Mouse (Mus musculus) embryo, embryonic 9.5 days (tissue): Measurements from ENCODE around the gene Ptms.
A peak's percentile ranks its signal among the peaks of the same experiment; 100 is the strongest.
"Not testable (repeated sequence)": the region's sequence is repeated elsewhere in the genome, so short reads cannot be mapped to it uniquely, and the experiment has no call there.

Experiments used
- DNase-seq: peaks from one replicate; pipeline ENCODE4 v3.0.0-alpha.2; 2017; ENCODE audit errors: extremely low spot score

The Ptms gene

DNA sequence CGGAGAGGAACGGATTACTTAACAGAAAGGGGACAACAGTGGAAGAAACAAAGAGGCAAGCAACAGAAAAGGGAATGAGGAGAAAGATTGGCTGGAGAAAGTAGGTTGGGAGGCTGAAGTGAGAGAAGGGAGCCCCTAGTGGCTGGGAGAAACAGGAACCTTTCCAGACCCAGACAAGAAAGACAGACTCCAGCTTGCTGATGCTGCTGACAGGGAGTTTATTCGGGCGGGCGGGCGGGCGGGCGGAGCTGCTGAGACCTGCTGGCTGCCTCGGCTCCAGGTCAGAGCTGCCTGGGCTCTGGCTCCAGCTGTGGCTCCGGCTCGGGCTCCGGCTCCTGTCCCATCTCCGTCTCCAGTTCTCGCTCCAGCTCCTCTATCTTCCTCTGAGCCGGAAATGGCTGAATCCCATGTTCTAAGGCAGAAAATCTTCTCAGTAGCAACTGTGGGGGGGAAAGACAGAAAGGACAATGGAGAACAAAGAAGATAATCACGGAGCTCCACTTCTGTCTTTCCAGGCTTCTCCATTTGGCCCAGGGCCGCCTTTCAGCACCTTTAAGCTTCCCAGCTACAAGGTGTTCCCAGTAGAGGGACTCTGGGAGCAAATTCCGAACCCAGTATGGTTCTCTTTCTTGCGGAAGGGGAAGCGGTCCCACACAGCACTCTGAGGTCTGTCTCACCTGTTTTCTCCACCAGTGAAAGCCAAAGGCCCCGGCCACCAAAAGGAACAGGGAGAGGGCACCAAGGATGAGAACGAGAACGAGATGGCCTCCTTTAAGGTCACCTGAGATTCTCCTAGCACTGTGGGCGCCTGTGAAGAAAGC lies 15.5 kb downstream of the Ptms start:
- DNase-seq = peak; percentile 85

- DNase-seq = peak; percentile 97
Observed at GRCm38 (mm10) chr6:124903580-124904151, 16.2 kb downstream of the Ptms start.

DNA sequence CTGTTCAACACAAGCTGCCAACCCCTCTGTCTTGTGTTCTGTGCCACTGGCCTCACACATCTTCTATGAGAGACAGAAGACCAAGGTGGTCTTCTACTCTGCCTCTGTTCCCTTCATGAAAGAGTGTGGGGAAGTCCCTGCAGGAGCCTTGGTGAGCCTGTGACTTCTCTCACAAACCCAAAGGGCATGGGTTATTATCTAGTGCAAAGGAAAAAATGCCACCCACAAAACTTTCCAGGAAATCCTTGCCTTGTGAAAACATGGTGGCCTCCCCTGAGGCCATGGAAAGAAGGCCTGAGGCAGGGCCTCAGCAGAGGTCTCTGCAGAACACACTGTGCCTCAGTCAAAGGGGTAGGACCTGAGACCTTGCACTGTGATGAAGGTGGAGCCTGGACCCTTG lies 18.1 kb downstream of the Ptms start:
- DNase-seq = no peak

GRCm38 (mm10) chr6:124900801-124901480 lies 19.0 kb downstream of the Ptms start:
- no peak for DNase-seq

- DNase-seq = no peak
Observed at GRCm38 (mm10) chr6:124900056-124900800, 19.7 kb downstream of the Ptms start.

DNA sequence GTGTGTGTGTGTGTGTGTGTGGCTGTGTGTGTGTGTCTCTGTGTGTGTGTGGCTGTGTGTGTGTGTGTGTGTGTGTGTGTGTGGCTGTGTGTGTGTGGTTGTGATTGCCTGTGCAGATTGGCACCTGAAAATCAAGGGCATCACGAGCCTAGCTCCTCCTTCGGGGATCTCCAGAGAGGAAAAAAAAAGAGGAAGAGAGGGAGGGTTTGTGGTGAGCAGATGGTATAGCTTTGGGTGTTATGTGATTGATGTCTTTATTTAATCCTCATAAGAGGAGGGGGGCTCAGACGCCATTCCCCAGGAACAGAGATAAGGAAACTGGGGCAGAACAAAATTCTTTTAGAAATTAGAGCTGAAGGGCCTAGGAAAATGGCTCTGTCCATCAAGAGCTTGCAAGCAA lies 21.5 kb downstream of the Ptms start:
- DNase-seq = no peak

GRCm38 (mm10) chr6:124894113-124894512 lies 25.8 kb downstream of the Ptms start:
- not testable (repeated sequence) for DNase-seq

- DNase-seq = no peak
Observed at GRCm38 (mm10) chr6:124890997-124891396, 28.9 kb downstream of the Ptms start.

DNA sequence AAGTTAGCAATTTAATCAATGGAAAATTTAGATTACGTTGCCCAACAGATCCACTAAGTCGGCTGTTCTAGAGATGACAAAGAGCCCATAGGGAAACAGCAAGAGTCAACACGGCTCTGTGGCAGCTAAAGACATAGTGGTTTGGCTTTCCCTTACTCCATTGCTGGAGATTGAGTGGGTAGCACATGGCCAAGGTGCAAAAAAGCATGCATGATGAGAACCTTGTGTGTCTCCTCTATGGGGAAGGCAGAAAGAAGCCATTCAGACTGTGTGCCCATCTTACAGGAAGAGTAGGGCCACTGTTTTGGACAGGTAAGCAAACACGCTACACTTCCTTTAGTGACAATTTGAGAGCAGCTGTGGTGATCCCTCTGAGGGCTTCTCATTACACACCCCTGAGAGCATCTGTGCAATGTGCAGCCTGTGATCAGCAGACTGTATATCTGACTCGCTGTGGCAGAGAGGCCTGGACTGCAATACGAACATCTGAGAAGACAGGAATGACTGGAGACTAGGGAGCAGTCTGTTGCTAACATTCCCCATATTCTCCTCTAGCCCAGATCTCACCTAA lies 31.3 kb downstream of the Ptms start:
- no peak for DNase-seq

DNA sequence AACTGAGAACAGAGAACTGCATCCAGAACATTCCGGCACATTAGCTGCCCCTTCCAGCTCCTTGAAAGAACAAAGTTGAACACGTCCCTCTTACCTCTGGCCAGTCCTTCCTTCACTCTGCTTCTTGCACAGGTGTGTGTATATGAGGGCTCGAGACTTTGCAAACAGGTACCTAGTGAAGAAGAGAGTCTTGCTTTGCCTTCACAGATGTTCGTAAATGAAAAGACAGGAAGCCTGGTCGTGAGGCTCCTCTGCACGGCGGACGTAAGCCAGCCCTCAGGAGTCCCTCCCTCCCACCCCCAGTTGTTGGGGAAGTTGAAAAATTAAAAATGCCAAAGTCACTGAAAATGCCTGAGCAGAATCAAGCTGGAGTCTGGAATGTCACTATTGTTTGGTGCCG lies 31.9 kb downstream of the Ptms start, which contains the start of gene Cd4:
Gene Cd4 (minus strand): TSS at position 236 of the 400 bp plus-strand sequence.
- no peak for DNase-seq

GRCm38 (mm10) chr6:124885956-124886381 lies 33.9 kb downstream of the Ptms start:
- DNase-seq = no peak

GRCm38 (mm10) chr6:124884714-124885500 lies 35.0 kb downstream of the Ptms start:
- no peak for DNase-seq

GRCm38 (mm10) chr6:124883351-124883750 lies 36.6 kb downstream of the Ptms start:
- DNase-seq = no peak

DNA sequence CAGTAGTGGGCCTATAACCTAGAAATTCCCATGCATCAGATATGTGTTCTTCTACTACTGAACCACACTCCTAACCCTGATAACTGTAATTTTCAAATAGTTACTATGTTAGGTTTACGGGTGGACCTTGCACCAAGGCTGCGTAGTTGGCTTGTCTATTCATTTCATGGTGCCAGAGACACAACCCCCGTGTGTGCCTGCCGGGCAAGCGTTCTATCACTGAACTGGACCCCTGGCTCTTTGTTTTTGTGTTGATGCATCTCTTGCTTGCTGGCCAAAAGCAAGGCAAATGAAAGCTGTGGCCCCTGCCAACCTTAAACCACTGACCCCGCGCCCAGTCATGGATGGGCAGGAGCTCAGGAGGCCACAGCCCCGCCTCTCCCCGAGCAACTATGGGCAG lies 38.1 kb downstream of the Ptms start:
- no peak for DNase-seq

DNA sequence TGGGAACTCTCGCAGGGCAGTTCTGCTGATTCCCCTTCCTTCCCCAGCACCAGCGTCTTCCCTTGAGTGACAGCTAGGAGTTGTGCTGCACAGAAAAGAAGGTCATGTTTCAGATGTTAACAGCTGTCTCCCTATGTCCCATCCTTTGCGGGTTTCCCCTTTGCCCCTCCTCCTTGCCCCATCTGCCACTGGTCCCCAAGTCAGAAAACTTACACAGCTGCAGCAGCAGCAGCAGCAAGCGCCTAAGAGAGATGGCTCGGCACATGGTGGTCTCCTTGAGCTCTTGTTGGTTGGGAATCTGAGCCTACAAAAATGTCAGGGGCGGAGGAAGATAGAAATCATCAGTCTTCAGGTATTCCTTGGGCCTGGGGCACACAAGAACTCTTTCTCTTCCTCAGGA lies 40.5 kb downstream of the Ptms start:
- no peak for DNase-seq

GRCm38 (mm10) chr6:124874348-124874747 lies 45.6 kb downstream of the Ptms start:
- DNase-seq = no peak

- DNase-seq = no peak
Observed at GRCm38 (mm10) chr6:124866560-124866959, 53.3 kb downstream of the Ptms start.

GRCm38 (mm10) chr6:124865766-124866362 lies 54.0 kb downstream of the Ptms start:
- no peak for DNase-seq
